Mouse (Mus musculus) lung, postnatal 0 days (tissue): ENCODE results near the gene Lap3.

Experiments
- CTCF ChIP-seq: IDR thresholded peaks from 2 replicates; pipeline ENCODE4 v1.5.1; 2016; ENCODE audit warnings: antibody characterized with exemption, mild to moderate bottlenecking
- EP300 ChIP-seq: IDR thresholded peaks from 2 replicates; pipeline ENCODE4 v1.6.1; 2016; ENCODE audit warnings: antibody characterized with exemption, mild to moderate bottlenecking, control low read depth

DNA sequence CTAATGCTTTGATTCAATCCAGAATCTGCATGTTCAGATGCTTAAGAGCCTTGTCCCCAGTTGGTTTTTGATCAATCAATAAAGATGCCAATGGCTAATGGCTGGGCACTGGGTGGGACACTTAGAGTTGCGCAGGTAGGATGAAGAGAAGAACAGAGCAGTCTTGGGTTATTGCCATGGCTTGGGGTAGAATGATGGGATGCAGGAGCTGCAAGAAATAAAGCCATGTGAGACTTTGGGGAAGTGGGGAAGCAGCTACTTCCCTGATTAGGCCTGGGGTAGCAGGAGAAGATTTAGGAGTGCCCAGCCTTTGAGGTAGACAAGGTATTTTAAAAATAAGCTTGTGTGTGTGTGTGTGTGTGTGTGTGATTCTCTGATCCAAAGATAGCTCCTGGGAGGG is 13.1 kb upstream of the Lap3 start:
- TF ChIP-seq CTCF, result no peak
- TF ChIP-seq EP300, result no peak
